Mouse (Mus musculus) kidney, postnatal 10 days (tissue): ENCODE data around the gene Dner.
A peak's percentile ranks its signal among the peaks of the same experiment; 100 is the strongest.
"Not testable (repeated sequence)": the region's sequence is repeated elsewhere in the genome, so short reads cannot be mapped to it uniquely, and the experiment has no call there.

Experiments used
- DNase-seq: peaks from one replicate; pipeline ENCODE4 v3.0.0; 2021; ENCODE audit warnings: mixed read lengths

The Dner gene

DNA sequence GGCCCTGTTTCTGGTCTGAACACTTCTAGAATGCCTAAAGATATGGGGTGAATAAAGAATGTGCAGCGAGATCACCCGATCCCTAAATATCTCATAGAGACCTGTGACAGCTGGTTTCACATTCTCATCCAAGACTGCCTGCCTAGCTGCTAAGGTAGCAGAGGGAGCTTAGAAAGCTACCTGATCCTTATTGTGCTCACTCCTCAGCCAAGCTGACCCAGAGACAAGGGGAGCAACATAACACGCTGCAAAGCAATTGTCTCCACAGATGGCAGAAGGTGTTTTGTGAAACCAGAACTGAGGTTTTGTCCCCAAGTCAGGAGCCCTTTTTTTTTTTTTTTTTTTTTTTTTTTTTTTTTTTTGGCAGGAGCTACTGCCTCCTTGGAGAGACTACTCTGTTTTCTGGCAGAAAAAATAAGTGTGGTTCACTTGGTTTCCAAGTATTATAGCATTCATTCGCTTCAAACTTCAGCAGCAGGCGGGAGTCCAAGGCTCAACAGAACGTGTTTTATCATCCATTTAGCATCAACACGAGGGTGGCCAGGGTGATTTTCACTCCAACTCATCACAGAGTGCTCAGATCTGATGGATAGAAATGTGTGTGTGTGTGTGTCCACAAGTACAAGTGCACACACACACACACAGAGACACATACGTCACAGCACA is 309.4 kb downstream of the Dner start:
- no peak for DNase-seq

- DNase-seq: no peak
These were observed 313.3 kb downstream of the Dner start for GRCm38 (mm10) chr1:84382709-84383108.

DNA sequence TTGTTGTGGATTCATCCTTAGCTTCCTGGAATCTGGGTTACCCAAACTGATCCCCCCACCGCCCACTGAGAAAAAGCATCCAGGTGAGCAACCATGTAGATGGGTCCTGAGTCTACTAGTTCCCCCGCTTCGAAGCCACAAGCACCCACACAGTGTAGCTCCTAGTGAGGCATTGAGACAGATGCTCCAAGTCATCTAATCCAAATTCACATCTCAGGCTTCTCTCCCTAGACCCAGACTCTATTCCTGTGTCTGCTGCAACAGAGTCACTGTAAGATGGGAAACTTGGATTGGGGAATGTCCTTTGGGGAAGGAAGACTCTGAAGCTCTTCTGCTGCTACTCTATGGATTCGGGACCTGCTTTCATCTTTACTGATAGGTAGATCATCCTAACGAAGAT is 314.0 kb downstream of the Dner start:
- no peak for DNase-seq

DNA sequence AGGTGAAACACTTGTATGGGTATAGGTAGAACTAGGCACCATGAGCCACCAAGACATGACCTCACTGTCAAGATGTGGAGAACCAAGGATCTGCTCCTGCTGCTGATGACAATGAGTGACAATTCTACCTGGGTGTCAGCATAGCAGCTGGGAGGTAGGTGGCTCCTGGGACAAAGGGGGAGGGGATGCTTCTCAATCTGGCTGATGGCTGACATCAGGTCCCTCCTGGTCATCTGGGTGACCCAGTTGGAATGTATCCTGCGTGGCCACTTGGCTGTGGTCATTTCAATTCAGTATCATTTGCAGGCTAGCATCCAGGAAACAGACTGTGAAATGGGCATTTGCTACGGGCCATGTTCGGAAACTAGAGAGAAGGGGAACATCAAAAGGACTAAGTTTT is 315.1 kb downstream of the Dner start:
- no peak for DNase-seq

DNA sequence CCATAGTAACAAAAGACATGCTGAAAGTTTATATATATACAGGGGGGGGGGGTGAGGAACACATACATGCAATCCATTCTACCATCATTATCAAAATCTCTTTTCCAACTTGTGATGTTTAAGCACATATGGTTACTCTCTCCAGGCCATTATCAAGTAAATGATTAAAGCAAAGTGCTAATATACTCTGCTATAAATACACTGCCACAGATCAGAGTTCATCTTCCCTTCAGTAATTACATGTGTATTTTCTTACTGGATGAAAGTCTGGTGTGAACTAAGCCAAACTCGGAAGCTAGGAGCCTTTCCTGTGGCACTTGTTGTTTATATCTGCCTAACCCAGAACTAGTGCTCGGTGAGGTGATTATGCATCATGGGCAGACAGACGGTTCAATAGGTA is 328.3 kb downstream of the Dner start:
- no peak for DNase-seq

DNA sequence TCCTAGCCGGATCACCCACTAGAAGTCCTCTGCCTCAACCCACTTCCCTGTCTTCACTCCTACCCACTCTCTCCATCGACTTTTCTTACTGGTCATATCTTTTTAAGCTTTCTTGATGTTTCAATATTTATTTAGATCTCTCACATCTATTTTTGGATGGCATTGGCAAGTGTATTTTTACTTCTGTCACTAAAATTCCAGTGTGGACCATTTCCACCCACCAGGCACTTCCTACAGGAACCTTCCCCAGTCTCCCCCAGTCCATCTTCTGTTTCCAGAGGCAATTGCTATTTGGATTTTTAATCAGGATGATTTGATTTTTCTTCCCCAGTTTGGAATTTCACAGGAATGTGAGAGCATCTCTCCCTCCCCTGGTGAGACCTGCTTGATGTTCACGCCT is 329.5 kb downstream of the Dner start:
- no peak for DNase-seq

DNA sequence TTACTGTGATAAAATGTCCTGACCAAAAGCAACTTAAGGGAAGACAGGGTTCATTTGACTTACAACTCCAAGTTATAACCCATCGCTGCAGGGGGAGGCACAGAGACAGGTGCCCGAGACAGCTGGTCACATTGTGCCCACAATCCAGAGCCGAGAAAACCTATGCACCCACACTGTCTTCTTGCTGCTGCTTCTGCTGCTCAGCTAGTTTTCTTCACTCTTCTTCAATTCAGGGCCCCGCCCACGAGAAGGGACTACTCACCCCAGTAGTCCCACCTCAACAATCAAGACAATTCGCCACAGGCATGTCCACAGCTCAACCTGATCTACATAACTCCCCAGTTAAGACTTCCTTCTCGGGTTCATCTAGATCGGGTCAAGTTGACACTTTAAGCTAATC is 332.1 kb downstream of the Dner start, which contains the start of gene Pid1:
Gene Pid1 (minus strand): TSS at position 214 of the 400 bp plus-strand sequence.
- DNase-seq: no peak

DNA sequence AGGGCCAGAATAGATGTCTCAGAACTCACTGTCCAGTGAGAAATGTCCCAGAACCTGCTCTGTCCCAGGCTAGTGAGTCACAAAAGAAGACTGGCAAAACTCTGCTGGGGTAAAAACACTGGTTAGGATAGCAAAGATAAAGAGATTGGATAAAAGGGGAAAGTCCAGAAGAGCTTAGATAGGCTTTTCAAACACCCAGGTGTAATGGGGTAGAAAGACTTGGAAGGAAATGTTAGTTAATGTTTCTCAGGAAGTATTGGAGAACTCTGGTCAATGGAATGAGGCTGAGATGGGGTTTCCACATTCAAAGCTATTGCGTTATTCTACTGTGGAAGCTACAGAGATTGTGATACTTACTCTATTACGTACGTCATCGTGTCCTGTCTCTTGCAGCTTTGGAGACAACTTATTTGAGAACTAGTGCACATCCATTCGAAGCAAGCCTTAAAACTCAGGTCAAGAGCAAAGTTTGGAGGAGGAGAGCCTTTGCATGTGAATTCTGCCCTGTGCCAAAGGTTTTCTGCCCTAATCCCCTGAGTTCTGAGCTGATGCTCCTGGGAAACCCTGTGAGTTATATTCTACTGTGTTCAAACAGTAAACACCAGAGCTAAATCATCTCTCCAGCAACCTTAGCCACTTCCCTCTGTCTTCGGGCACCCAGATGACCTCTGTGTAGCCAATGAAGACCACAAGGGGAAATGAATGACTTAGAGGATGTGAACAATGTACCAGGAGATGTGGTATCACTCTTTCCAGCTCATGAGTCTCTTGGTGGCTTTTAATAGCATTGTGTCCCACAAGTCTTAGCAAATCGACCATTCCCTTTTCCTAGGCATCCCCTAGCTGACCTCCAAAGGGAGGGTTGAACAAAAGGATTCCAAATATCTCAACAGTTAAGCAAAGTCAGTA is 333.1 kb downstream of the Dner start:
- no peak for DNase-seq

DNA sequence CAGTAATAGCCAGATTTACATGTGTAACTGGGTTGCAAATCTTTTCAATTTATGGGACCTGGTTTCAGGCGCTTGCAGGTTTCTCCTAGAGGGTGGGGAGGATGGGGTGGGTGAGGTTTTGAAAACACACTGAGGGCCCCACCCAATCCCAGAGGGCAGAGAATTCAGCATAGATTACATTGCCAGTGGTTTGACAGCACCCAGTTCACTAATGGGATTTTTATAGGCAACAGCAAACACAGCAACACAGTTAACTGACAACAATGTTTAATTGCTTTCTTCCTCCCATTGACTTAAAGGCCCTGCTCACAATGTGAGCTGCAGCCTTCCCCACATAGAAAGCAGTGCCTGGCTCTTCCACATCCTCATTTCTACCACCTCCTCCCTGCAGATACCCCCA is 333.8 kb downstream of the Dner start:
- no peak for DNase-seq

- DNase-seq: no peak
These were observed 334.6 kb downstream of the Dner start for GRCm38 (mm10) chr1:84361389-84361788.

GRCm38 (mm10) chr1:84359611-84360500 is 336.2 kb downstream of the Dner start:
- no peak for DNase-seq

DNA sequence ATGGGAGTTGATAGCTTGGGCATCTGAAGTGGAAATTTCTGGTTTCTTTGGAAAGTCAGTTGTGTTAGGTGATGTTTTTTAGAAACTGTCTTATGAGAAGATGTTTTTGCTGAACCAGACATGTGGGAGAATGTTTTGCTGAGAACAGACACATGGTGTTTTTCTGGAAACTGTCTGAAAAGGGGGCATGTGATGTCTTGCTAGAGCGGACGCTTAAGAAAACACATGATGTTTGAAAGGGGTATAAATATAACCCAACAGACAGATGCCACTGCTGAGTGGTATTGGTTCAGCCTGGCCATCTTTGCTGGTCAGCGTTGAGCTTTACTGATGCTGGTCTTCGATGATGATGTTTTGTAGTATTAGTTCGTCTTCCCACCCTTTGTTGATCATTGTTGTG is 338.8 kb downstream of the Dner start:
- no peak for DNase-seq

GRCm38 (mm10) chr1:84350262-84350661 is 345.8 kb downstream of the Dner start:
- no peak for DNase-seq

DNA sequence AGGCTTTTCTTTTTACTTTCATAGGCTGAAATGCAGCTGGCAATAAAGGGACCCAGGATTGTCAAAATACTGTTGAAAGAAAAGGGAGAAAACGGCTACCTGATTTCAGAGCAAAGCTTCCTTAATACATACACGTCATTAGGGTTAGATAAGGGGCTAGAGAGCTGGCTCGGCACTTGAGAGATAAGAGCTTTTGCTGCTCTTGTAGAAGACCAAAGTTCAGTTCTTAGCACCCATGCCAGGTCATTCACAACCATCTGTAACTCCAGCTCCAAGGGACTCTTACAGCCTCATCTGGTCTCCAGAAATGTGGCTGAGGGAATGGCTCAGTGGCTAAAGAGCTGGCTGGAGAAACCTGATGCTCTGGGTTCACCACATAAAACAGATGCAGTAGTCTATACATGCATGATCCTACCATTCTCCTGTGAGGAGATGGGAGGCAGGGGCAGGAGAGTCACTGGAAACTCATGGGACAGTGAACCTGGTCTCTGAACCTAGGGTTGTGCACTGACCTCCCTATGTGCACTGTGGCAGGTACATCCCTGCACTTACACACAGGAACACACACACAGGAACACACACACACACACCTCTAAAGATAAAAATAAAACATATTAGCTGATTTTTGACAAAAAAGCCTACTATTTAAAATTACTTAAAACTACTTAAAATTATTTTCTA is 348.1 kb downstream of the Dner start:
- no peak for DNase-seq

DNA sequence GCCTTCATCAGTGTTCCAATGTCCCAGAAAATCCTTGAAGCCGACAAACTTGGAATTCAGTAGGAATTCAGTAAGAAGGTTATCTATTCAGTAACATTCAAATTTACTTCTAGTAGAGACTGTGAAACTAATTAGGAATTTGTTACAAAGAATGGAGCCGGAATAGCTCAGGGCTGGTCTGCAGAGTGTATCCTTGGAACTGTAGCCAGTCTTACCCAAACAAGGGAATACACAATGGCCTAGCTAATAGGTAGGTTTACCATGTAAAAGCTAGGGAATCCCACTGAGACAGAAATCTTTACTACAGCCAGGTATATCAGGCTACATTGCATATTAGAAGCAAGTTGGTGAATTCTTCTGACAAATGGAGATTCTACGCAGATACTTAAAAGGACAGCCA is 363.2 kb downstream of the Dner start:
- not testable (repeated sequence) for DNase-seq

DNA sequence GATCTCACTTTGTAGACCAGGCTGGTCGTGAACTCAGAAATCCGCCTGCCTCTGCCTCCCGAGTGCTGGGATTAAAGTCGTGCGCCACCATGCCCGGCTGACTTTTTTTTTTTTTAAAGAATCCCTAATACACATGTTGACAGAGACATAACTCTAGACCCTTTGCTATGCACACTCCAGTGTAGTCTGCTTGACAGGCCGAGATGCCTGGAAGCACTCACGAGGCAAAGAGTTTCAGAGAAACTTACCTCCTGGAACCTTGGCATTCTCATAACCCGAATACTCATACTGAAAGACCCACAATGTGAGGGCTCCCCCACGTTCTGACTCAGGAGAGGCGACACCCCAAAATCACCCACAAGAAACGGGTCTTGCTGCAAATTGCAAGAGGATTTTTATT is 364.2 kb downstream of the Dner start:
- not testable (repeated sequence) for DNase-seq

GRCm38 (mm10) chr1:84325309-84325708 is 370.7 kb downstream of the Dner start:
- peak; percentile 70 for DNase-seq

DNA sequence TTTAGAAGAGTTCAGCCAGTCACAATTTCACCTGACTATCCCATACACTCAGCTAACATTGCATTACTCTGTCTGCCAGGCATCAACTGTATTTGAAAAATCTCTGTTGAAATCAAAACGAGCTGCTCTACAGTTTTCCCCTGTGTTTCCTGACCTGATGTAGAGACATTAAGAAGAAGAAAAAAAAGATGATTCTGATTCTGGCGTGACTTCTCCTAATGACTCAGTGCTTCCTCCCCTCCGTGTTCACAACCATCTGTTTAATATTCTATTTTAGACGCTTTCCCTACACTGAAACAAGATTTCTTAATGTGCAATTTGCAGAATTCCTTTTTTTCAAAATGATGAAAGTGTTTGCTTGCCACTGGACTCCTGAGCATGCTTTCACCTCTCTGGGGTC is 374.7 kb downstream of the Dner start:
- no peak for DNase-seq
